Mouse (Mus musculus): Measurements from ENCODE around the gene Peak1.

The Peak1 gene

DNA sequence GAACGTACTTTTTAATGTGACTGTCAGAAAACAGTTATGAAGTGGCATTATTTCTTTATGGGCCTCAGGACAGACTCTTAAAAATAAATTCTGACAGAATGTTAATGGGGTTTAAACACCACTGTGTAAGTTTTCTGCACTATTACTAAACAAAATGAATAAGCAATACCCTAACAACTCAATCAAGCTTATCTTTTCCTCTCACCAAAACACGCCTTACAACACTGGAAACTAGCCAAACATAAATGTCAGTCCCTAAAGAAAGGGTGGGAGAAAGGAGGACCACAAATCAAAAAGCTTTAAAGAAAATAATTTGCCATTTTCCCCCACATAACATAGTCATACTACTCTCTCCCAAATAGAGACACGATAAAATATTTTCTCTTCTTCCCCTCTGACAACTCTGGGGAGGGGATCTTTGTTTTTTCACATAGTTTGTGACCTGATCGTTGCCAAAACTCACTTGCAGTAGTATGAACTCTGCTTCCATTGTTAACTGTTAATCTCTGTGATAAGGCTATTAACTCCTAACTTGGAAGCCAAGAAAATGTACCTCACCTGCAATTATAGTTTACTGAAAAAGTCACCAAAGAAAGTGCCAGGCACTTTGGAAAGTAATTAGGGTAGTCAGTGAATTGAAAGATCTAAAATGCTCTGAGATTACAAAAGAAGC lies 1.8 kb downstream of the Peak1 start:
- no peak for DNase-seq (ENCODE audit: low spot score in 2 of 2)

- DNase-seq (ENCODE audit: low spot score in 2 of 2) = no peak
These were observed 2.5 kb downstream of the Peak1 start for GRCm38 (mm10) chr9:56415393-56415792.

GRCm38 (mm10) chr9:56414322-56414721 lies 3.5 kb downstream of the Peak1 start:
- DNase-seq (ENCODE audit: low spot score in 2 of 2) = no peak

GRCm38 (mm10) chr9:56412716-56413115 lies 5.2 kb downstream of the Peak1 start:
- no peak for DNase-seq (ENCODE audit: low spot score in 2 of 2)

DNA sequence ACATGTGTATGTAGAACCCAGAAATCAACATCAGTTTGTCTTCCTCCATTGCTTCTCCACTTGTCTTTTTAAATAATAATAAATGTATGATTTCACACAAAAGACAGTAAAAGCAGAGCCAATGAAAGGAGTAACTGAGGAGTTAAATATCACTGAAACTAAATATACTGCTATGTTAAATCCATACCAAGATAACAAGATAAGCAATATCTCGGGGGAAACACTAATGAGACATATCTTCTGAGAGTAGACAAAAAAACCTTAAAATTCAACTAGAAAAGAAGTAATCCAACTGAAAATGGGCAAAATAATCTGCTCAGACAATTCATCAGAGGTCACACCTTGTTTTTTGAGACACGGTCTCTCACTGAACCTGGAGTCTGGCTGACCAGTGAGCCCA lies 7.9 kb downstream of the Peak1 start:
- DNase-seq (ENCODE audit: low spot score in 2 of 2) = no peak

DNA sequence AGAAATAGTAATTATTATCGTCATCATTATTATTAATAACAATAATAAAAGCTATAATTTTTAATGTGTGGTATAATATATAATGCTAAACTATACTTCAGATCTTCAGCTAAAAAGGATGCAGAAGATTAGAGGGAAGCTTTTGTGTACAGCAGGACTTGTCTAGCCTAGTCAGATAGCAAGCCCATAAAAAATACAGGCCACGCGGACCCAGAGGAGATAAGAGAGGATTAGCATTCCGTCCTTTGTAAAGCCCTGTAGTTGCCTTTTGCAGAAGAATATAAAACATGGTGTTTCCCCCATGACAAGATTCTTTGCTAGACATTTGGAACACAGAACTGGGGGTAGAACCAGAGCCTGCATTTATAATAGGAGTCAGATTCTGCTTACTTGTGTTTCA lies 13.2 kb downstream of the Peak1 start:
- DNase-seq (ENCODE audit: low spot score in 2 of 2) = no peak

DNA sequence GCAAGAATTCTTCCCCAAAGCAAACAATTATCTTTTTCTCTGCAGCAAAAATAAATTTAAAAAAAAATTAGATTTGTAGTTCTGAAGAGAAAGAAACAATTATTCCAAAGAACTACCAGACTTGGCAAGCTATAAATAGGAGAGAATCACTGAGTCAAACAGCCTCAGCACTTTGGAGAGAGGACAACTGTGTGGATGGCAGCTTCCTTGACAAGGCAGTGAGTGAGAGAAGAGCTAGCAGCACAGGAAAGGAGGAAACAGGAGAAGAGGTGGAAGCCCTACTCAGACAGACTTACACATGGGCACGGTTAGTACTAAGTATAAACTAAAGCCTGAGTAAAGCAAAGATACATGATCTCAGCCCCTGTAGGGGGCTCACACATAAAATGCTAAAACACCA lies 21.6 kb downstream of the Peak1 start:
- no peak for DNase-seq (ENCODE audit: low spot score in 2 of 2)

- DNase-seq (ENCODE audit: low spot score in 2 of 2) = no peak
These were observed 25.0 kb downstream of the Peak1 start for GRCm38 (mm10) chr9:56392857-56393256.

DNA sequence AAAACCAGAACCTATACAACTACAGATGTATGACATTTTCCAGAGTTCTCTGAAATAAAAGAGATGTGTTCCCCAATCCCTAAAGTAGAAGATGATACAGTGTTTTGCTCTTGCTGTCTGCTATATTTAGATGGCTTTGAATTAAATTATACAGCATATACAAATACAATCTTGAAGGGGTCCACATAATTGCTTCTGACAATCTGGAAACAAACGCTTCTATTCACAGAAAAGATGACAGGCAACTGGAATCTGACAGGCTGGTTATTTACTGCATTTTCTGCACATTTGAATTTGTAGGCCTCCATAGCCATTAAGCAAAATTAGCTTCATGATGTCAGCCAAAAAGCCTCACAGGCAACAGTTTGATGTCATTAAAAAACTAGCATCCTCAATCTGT lies 35.1 kb downstream of the Peak1 start:
- DNase-seq (ENCODE audit: low spot score in 2 of 2) = no peak

- peak in 1 of 2 experiments; percentile 35 for DNase-seq (ENCODE audit: low spot score in 2 of 2)
These were observed 43.5 kb downstream of the Peak1 start for GRCm38 (mm10) chr9:56374401-56374800.

DNA sequence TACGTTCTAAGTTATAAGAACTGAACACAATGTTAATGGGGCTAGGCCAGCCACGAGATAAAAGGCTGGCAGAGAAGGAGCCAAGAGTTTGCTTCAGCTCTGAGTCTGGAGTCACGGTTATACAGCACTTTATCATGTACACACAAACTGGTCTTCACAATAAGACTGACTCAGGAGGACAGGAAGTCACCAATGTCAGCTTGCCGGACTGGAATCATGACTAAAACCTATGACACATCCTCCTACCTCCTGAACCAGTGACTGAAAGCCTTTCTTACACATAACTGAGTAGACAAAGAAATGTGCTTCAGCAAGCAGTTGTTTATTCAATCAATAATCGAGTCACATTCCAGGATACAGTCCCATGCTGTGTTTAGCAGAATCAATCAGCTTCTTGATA lies 47.2 kb downstream of the Peak1 start:
- no peak for DNase-seq (ENCODE audit: low spot score in 2 of 2)

DNA sequence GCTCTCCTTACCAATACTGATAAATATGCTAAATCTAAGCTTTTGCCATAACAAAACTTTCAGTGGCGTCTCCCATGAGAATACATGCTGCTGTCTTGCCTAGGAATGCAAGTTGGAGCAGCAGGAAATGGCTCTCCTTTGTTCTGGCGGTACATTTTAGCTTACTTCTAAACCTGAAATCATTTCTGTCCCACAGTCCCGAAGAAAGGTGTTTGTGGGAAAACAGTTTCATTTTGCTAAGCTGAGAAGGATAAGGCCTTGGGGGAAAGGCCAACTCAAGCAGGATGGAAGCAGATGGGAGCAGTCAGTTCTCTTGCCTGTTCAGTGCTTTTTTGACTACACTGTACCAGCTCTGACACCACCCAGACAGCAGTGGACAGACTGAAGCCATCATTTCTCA lies 49.1 kb downstream of the Peak1 start:
- no peak for DNase-seq (ENCODE audit: low spot score in 2 of 2)

GRCm38 (mm10) chr9:56363306-56363705 lies 54.6 kb downstream of the Peak1 start:
- no peak for DNase-seq (ENCODE audit: low spot score in 2 of 2)

DNA sequence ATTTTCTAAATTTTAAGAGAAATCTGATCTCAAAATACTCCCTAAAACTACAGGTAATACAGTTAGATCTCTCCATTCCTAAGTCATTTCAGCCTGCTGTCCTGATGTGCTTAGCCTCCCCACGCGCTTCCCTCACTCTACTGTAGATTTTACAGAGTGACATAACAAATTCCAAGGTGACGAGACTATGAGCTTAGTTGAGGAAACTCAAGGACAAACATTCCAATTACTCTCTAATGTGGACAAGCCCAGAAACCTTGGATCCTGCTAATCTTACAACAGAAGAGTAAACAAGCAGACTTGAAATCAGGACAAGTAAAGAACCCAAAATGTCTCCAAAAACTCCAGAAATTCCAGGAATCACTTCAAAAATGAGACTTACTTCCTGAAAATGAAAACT lies 58.6 kb downstream of the Peak1 start:
- no peak for DNase-seq (ENCODE audit: low spot score in 2 of 2)

DNA sequence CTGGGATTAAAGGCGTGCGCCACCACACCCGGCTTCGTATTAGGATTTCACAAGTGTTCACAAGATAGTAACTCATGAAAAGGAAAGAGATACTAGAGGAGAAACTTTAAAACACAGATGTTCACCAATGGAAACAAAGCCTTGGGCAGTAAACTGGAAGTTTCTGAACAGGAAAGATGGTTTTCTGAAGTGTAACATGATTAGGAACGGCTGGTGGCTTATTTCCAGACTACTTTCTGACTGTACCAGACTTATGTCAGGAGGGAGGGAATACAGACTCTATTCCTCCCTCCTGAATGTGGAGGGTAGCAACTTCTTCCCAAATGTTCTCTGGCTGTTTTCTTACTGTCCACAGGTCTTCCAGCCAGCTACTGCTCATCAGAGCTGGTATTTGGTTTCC lies 62.7 kb downstream of the Peak1 start:
- no peak for DNase-seq (ENCODE audit: low spot score in 2 of 2)

DNA sequence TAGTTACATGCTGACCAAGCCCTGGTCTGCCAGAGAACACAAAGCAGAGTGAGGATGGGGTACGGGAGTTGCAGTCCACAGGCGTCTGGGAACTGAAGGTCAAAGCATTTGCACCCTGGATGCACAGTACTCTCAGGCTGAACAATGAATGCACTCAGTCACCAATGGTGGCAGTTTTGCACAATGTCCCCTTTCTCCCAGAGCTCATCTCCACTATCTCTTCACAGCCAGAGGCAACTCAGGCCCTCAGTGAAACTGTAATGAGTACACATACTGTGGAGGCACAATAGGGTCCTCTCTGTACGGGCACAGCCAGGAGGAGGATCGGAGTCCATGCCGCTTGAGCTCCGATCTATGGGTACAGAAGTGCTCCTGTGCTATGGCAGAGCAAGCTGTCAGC lies 71.5 kb downstream of the Peak1 start:
- peak; percentile 13 to 19 for DNase-seq (ENCODE audit: low spot score in 2 of 2)

DNA sequence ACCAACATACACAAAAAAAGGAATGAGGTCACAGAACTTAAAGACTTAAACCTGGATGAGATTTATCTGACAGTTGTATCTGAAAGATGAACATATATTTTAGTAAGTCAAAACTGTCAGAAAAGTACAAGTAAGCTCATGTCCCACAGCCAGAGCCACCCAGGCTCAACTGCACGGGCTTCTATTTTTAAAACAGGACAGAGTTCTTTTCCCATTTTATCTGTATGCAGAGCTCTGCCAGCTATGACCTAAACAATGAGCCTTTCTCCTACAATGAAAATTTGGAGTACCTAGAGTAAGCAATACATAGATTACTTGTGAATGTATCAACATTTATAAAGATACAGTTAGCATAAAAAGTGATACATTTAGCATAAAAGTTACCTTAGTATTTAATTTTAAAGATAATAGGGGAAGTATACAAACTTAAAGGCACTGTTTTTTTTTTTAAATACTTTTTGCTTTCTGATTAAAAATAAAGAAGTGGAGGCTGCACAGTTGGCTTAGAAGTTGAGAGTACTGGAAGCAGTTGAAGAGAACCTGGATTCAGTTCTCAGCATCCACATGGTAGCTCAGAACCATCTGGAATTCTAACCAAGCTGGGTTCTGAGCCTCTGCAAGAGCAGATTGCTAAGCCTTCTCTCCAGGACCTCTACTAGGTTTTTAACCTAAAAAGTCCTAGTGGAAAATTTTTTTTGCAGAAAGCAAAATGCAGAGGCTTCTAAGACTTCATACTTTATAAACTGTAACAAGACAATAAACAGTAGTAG lies 78.3 kb downstream of the Peak1 start:
- DNase-seq (ENCODE audit: low spot score in 2 of 2) = no peak

- no peak for DNase-seq (ENCODE audit: low spot score in 2 of 2)
These were observed 83.5 kb downstream of the Peak1 start for GRCm38 (mm10) chr9:56334363-56334762.

- DNase-seq (ENCODE audit: low spot score in 2 of 2) = no peak
These were observed 85.1 kb downstream of the Peak1 start for GRCm38 (mm10) chr9:56332774-56333173.

DNA sequence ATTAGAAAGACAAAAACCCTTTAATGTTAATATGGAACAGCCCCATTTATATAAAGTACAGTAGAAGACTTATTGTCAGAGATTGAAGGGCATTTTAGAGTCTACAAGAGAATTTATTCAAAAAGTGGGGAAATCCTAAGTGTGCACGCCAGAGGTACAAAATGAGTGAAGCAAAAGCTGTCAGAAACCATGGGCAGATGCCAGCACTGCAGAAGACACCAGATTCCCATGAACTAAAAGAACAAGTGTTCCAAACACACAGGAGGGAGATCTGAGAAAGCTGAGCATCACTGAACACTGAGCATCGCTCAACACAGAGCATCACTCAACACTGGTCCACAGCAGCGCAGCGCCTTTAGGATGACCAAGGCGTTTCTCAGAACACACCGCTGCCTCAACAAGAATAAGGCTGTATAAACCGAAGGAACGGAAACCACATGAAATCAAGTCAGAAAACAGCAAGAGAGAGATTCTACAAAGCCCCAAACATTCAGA lies 91.3 kb downstream of the Peak1 start:
- DNase-seq (ENCODE audit: low spot score in 2 of 2) = no peak

- no peak for DNase-seq (ENCODE audit: low spot score in 2 of 2)
These were observed 92.1 kb downstream of the Peak1 start for GRCm38 (mm10) chr9:56325725-56326124.

DNA sequence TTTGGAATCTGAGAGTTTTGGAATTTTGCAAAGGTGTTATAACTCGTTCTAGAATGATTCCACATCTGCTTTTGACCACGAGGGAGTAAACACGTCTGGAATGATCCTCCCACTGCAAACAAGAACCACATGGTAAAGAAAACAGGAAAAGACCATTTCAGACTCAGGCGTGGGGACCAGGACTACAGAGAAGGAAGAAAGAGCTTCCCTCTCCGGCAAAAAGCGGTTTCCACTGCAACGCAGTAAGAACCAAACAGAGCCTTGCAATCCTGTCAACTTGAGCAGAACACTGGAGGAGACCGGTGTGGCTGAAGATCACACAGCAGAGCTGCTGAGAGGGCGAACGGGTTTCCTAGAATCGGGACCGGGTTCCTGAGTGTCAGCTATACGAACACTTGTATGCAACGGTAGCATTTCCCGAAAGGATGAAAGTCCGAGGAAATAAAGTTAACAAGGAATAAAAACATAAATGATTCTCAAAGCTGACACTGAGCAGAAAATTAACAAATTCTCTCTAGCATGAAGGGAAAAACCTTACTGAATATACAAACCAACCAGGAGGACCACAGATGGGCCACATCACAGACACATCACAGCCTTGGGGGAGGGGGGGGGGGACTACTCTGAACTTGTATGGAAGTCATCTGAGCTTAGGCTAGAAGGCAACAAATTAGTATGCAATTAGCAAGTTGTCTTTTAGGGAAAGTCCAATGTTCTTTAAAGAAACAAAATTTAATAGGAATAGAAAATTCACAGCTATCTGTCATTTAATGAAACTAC lies 93.1 kb downstream of the Peak1 start:
- DNase-seq (ENCODE audit: low spot score in 2 of 2) = peak in 1 of 2 experiments; percentile 15

- no peak for DNase-seq (ENCODE audit: low spot score in 2 of 2)
These were observed 96.6 kb downstream of the Peak1 start for GRCm38 (mm10) chr9:56321291-56321690.
